Mouse (Mus musculus) E14TG2a.4 (cell line): Measurements from ENCODE around the gene A130010J15Rik.

Source experiments
- H3K27me3 ChIP-seq: 2 replicates; pipeline ENCODE4 v1.6.1; 2014; ENCODE audit warnings: low read length, control low read depth; ENCODE audit not compliant: insufficient read depth
- H3K36me3 ChIP-seq: 2 replicates; pipeline ENCODE4 v1.6.1; 2014; ENCODE audit warnings: low read length, control low read depth; ENCODE audit not compliant: insufficient read depth
- H3K4me1 ChIP-seq: replicated peaks from 2 replicates; pipeline ENCODE4 v1.6.1; 2014; ENCODE audit warnings: low read depth, low read length, control low read depth
- H3K4me3 ChIP-seq: replicated peaks from 2 replicates; pipeline ENCODE4 v1.5.1; 2014; ENCODE audit warnings: mild to moderate bottlenecking, low read length
- H3K9me3 ChIP-seq: 2 replicates; pipeline ENCODE4 v1.6.1; 2014; ENCODE audit warnings: low read length, control low read depth
- CTCF ChIP-seq: conservative IDR thresholded peaks from 2 replicates; pipeline ENCODE4 v1.5.1; 2014; ENCODE audit warnings: low read length
- NANOG ChIP-seq: IDR thresholded peaks from 2 replicates; pipeline ENCODE4 v1.6.1; 2014; ENCODE audit warnings: borderline replicate concordance, low read length, mixed read lengths
- POU5F1 ChIP-seq: IDR thresholded peaks from 2 replicates; pipeline ENCODE4 v1.6.1; 2014; ENCODE audit warnings: low read length, borderline replicate concordance

A130010J15Rik gene

DNA sequence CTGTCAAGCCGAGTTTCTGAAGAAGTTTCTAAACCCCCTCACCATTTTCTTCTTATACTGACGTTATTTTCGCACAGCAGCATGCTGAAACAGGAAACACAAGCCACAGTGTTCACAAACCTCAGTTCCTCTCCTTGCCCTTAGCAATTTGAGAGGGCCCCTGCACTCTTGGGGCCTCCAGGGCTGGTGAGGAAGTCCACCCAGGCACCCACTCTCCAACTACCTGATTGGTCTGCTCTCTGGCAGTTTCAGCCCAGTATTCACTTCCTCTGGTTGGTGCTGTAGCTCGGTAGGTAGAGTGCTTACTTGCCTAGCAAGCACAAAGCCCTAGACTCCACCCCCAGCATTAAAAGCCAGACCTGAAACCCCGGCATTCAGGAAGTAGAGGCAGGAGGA is 33.5 kb downstream of the A130010J15Rik start, which contains the start of gene Traf3ip3:
TSS of gene Traf3ip3 (minus strand) at position 321 of the 396 bp plus-strand sequence.
- Histone ChIP-seq H3K9me3 (no peaks in the 10 kb centered on the region), H3K27me3 (peaks cover 9% of the 10 kb centered on the region; the same call in 1 of the 2 replicates), H3K4me1 (no peaks in the 10 kb centered on the region), H3K4me3 (no peak within 1 kb of the TSS), H3K36me3 (no peaks in the 10 kb centered on the region)
- TF ChIP-seq POU5F1 (no peak), CTCF (no peak), NANOG (no peak)

DNA sequence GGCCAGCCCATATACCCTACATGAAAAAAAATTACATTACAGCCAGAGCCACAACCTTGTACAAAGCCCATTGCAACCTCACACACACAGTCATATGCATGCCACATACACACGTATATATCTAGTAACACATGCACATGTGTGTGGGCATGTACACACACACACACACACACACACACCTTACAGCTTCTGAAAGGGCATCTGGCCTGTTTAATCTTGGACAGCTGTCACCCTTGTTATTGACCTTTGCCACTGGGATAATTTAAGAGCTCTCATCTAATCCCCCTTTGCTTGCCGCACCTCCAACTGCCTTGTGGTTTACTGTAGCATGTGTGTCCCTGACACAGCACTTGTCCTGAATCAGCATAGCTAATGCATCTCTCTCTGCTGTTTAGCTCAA is 36.0 kb downstream of the A130010J15Rik start:
- no peak overlapping the region for H3K4me3 ChIP-seq

DNA sequence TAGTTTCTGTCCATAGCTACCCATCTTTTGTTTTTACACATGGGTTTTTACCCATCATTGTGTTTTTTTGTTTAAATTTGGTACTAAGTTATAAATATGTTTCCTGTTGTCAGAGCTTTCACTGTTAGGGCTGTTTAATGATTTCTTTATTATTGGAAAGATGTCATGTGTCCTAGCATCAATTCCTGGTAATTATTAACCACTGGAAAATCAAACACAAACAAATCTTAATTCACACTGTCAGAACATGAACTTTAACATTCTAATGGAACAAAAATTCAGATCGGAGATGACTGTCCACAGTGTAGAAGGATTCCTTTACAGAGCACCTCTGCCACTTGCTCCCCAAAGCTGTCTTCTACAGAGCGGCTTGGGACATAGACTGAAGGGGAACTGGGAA is 37.6 kb downstream of the A130010J15Rik start:
- H3K4me1 ChIP-seq = no peaks in the 10 kb centered on the region
- H3K27me3 ChIP-seq = no peaks in the 10 kb centered on the region
- H3K9me3 ChIP-seq = no peaks in the 10 kb centered on the region
- no peaks in the 10 kb centered on the region for H3K36me3 ChIP-seq
- TF ChIP-seq CTCF (no peak), POU5F1 (no peak), NANOG (no peak)
- H3K4me3 ChIP-seq = no peak overlapping the region

More for the DNA sequence above, 36.0 kb downstream of the A130010J15Rik start:
- Histone ChIP-seq H3K36me3 (no peaks in the 10 kb centered on the region), H3K27me3 (no peaks in the 10 kb centered on the region), H3K9me3 (no peaks in the 10 kb centered on the region), H3K4me1 (no peaks in the 10 kb centered on the region)
- TF ChIP-seq POU5F1 = no peak
- TF ChIP-seq NANOG = no peak
- no peak for TF ChIP-seq CTCF

DNA sequence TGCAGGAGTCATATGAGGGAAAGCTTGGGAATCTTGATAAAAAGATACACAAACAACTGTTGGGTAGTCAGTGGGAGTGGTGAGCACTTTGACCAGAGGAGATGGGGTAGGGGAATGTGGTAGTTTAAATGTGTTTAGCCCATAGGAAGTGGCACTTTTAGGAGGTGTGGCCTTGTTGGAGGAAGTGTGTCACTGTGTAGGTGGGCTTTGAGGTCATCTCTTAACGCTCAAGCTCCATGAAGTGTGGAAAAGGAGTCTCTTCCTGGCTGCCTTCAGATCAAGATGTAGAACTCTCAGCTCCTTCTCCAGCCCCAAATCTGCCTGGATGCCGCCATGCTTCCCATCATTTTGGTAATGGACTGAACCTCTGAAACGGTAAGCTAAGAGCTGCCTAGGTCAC is 39.7 kb downstream of the A130010J15Rik start, which contains the start of gene Lamb3:
TSS of gene Lamb3 (plus strand) at position 197 of the 400 bp plus-strand sequence.
- TF ChIP-seq NANOG = no peak

DNA sequence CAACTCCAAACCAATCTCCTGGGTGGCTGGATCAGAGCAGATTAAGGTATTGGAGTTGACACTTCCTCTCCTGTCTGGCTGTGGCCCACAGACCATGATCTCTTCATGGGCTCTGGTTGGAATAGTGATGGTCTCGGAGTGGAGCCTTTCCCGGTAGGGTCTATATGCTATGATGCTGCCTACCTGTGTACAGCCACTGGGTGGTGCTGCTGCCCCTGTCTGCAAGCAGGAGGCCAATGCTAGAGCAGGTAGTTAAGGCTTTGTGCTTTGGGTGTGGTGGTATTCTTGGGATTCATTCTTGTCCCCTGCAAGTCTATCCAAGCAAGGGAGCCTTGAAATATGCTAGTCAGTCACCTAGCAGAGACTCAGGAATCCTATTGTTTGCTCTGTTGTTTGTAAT is 40.3 kb downstream of the A130010J15Rik start:
- Histone ChIP-seq H3K9me3 (no peaks in the 10 kb centered on the region), H3K36me3 (no peaks in the 10 kb centered on the region), H3K4me3 (no peak overlapping the region), H3K4me1 (no peaks in the 10 kb centered on the region), H3K27me3 (no peaks in the 10 kb centered on the region)
- TF ChIP-seq POU5F1 (no peak), NANOG (no peak), CTCF (peak; percentile 58)

More for the DNA sequence above, 39.7 kb downstream of the A130010J15Rik start, which contains the start of gene Lamb3:
- Histone ChIP-seq H3K36me3 (no peaks in the 10 kb centered on the region), H3K27me3 (no peaks in the 10 kb centered on the region), H3K9me3 (no peaks in the 10 kb centered on the region), H3K4me1 (no peaks in the 10 kb centered on the region), H3K4me3 (no peak within 1 kb of the TSS)

DNA sequence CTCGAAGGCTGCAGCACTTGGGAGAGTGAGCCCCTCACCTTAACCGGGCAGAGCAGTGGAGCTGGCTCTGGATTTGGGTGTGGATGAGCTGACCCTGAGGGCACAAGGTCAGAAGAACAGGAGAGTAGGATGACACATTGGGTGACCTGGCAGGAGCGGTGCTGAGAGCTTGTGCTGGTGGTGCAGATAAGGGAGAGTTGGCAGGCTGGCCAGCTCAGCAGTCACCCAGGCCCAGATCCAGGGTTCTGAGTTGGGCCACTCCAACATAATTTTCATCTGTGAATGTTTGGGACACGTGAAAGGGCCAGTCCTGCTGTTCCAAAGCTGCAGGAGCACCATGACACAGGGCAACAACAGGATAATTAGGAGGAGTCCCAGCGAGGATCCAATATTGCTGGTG is 43.5 kb downstream of the A130010J15Rik start:
- no peaks in the 10 kb centered on the region for H3K36me3 ChIP-seq
- no peaks in the 10 kb centered on the region for H3K9me3 ChIP-seq
- H3K27me3 ChIP-seq = no peaks in the 10 kb centered on the region
- TF ChIP-seq NANOG (no peak), POU5F1 (no peak), CTCF (no peak)
- no peaks in the 10 kb centered on the region for H3K4me1 ChIP-seq
- H3K4me3 ChIP-seq = no peak overlapping the region

DNA sequence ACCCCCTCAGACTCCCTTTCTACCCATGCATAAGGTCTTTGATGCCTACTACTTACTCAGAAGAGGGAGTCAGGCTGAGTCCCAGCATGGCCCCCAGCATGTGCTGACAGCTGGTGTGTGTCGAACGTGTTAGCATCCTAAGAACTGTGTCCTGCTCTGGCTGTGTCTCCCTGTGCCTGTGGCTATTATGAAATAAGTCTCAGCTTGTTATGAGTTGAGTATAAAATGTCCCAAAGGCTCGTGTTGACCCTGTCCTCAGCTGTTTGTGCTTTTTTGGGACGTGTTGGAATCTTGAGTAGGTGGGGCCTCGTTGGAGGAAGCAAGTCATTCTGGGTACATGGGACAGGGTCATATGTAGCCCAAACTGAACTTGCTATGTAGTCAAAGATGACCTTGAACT is 46.2 kb downstream of the A130010J15Rik start:
- Histone ChIP-seq H3K9me3 (no peaks in the 10 kb centered on the region), H3K36me3 (no peaks in the 10 kb centered on the region), H3K4me3 (no peak overlapping the region), H3K27me3 (no peaks in the 10 kb centered on the region), H3K4me1 (no peaks in the 10 kb centered on the region)
- no peak for TF ChIP-seq NANOG
- no peak for TF ChIP-seq POU5F1
- TF ChIP-seq CTCF = no peak

DNA sequence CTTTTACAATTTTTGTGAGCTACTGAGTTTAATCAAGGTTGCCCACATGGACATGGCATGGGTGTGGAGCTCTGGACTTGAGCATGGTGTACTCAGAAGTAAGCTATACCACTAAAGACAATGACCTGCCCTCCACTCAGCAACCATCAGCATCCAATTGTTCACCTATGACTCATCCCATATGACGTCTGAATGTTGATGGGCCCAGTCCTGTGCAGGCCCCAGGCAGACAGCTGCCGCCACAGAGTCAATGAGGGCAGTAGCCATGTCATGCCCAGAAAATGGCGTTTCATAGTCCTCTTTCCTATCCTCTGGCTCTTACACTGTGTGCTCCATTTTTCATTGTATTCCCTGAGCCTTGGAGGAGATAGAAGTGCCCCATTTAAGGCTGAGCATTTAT is 48.2 kb downstream of the A130010J15Rik start:
- TF ChIP-seq POU5F1 (no peak), CTCF (no peak), NANOG (no peak)

DNA sequence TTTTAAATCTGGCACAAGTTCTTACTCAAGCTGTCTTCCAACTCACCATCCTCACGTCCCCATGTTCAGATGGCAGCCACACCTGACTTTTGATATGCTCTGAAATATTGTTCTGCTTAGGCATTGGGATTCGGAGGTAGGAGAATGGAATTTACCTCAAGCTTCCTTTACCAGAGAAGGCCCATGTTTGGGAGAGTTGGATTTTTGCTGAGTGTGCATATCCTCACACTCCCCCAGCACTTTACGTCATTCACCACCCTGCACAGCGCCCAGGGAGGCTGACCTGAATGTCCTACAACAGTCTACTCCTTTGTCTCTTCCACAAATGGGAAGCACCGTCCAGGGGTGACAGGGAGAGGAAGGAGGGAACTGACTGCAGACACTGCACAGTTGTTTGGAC is 52.6 kb downstream of the A130010J15Rik start:
- no peaks in the 10 kb centered on the region for H3K36me3 ChIP-seq
- TF ChIP-seq CTCF (no peak), NANOG (no peak), POU5F1 (no peak)
- H3K4me1 ChIP-seq = no peaks in the 10 kb centered on the region
- H3K27me3 ChIP-seq = no peaks in the 10 kb centered on the region
- no peaks in the 10 kb centered on the region for H3K9me3 ChIP-seq
- H3K4me3 ChIP-seq = no peak overlapping the region

More for the DNA sequence above, 48.2 kb downstream of the A130010J15Rik start:
- H3K4me3 ChIP-seq = no peak overlapping the region
- no peaks in the 10 kb centered on the region for H3K27me3 ChIP-seq
- no peaks in the 10 kb centered on the region for H3K9me3 ChIP-seq
- no peaks in the 10 kb centered on the region for H3K36me3 ChIP-seq
- H3K4me1 ChIP-seq = no peaks in the 10 kb centered on the region
